Mouse (Mus musculus) limb, embryonic 14.5 days (tissue): ENCODE measurements around the gene Ccdc28a. TPM values are rescaled to one million over a fixed set of nuclear protein-coding genes. Genes with fewer than 3 reads are reported as not detected.

Source experiments
- ATAC-seq: fragments of 200-750 bp; cut with Nextera tagmentation; 2 replicates; pipeline ENCODE4 v1.8.0; 2017; ENCODE audit warnings: low read depth, moderate number of reproducible peaks, moderate TSS enrichment; ENCODE audit not compliant: low FRiP score
- DNase-seq: peaks from one replicate; pipeline ENCODE4 v3.0.0-alpha.2; 2015; ENCODE audit warnings: low spot score
- H3K27ac ChIP-seq: fragments of 300-500 bp; sonication (generic); replicated peaks from 2 replicates; pipeline ENCODE4 v1.5.1; 2014; ENCODE audit warnings: low read depth, mild to moderate bottlenecking, low read length, moderate library complexity, mixed read lengths
- H3K27me3 ChIP-seq: fragments of 300-500 bp; sonication (generic); 2 replicates; pipeline ENCODE4 v1.6.1; 2014; ENCODE audit warnings: low read length, mixed read lengths; ENCODE audit not compliant: control insufficient read depth, insufficient read depth
- H3K36me3 ChIP-seq: fragments of 300-500 bp; sonication (generic); 2 replicates; pipeline ENCODE4 v1.6.1; 2014; ENCODE audit warnings: mild to moderate bottlenecking, low read length, moderate library complexity, mixed read lengths; ENCODE audit not compliant: control insufficient read depth, insufficient read depth
- H3K4me1 ChIP-seq: fragments of 300-500 bp; sonication (generic); 2 replicates; pipeline ENCODE4 v1.6.1; 2014; ENCODE audit warnings: antibody characterized with exemption, low read length, mixed read lengths; ENCODE audit not compliant: control insufficient read depth, insufficient read depth
- H3K4me2 ChIP-seq: fragments of 300-500 bp; sonication (generic); replicated peaks from 2 replicates; pipeline ENCODE4 v1.6.1; 2014; ENCODE audit warnings: low read depth, mild to moderate bottlenecking, low read length, moderate library complexity; ENCODE audit not compliant: severe bottlenecking
- H3K4me3 ChIP-seq: fragments of 300-500 bp; sonication (generic); replicated peaks from 2 replicates; pipeline ENCODE4 v1.5.1; 2014; ENCODE audit warnings: low read length
- H3K9ac ChIP-seq: fragments of 300-500 bp; sonication (generic); 2 replicates; pipeline ENCODE4 v1.6.1; 2014; ENCODE audit warnings: mild to moderate bottlenecking, low read depth, low read length, moderate library complexity; ENCODE audit not compliant: severe bottlenecking
- H3K9me3 ChIP-seq: fragments of 300-500 bp; sonication (generic); 2 replicates; pipeline ENCODE4 v1.6.1; 2016; ENCODE audit warnings: low read length; ENCODE audit not compliant: control insufficient read depth
- POLR2A ChIP-seq: fragments of 200-500 bp; IDR thresholded peaks from 2 replicates; pipeline ENCODE4 v1.8.0; 2012; ENCODE audit warnings: inconsistent platforms, mild to moderate bottlenecking, moderate library complexity, borderline replicate concordance; ENCODE audit not compliant: insufficient read depth, insufficient read length; ENCODE audit errors: extremely low read depth
- WGBS: fragments of 180-500 bp; shearing (Covaris S2); extraction: QIAGEN DNeasy Blood & Tissue Kit; methylation state at CpG from one replicate; pipeline ENCODE4 v1.1.7; 2014; 5-methylcytosine and 5-hydroxymethylcytosine counted together
- polyA plus RNA-seq, 2 experiments: library from polyadenylated mRNA; depleted of rRNA in 1 of 2; stranded (reverse) in 1 of 2; unstranded in 1 of 2; fragments of >200 nt; fragmentation: Nextera tagmentation in 1 of 2; extraction: Ambion mirVana in 1 of 2; gene quantifications; 2 replicates each; pipeline versions ENCODE4 v1.2.1 to v1.2.3; 2012 to 2014

Gene Ccdc28a
- polyA plus RNA-seq, 2 experiments: 14.6 to 20.6 TPM

DNA sequence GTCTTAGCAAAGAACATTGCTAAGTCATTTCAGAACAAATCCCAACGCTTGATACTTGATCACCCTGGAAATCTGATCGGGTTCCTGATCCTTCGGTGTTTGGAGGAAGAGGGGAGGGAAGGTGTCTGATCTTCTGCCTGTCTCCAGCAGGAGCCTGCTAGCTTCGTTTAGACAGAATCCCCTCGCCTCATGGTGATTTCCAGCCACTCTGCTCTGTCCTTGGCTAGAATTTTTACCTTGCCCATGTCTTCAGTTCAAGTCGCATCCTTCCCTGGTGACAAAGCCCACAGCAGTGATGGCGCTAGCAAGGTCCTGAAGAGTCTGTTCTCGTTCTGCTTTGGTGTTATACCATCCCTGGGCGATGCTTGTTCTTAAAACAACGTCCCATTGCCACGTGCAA lies 40.6 kb downstream of the Ccdc28a start:
- H3K27ac ChIP-seq: no peak overlapping the region
- no peaks in the 10 kb centered on the region for H3K27me3 ChIP-seq
- TF ChIP-seq POLR2A: no peak
- peaks cover 4% of the 10 kb centered on the region for H3K4me1 ChIP-seq
- H3K9ac ChIP-seq: no peak overlapping the region
- WGBS: 71% methylated on average over 11 of the region's 11 CpGs
- DNase-seq (no peak), ATAC-seq (no peak)
- no peaks in the 10 kb centered on the region for H3K9me3 ChIP-seq
- H3K4me3 ChIP-seq: no peak overlapping the region
- H3K4me2 ChIP-seq: no peak overlapping the region
- no peaks in the 10 kb centered on the region for H3K36me3 ChIP-seq

DNA sequence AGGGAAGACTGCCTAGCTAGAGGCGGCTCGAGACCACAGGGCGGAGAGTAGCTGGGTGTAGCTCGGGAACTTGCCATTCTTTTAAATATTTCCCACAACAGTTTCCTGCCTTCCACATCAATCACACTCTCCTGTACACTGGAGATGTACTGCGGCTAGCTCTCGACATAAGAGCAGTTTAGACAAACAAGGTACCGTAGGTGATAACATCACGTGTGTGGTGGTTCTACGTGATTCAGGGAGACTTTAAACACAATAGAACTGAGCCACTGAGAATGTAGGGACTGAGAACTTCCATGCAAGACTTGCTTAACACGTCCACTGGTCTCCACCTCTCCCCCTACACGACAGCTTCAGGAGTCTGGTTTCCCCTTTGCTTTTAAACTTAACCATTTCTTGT lies 41.6 kb downstream of the Ccdc28a start:
- H3K4me2 ChIP-seq: no peak overlapping the region
- no peak for TF ChIP-seq POLR2A
- H3K4me3 ChIP-seq: no peak overlapping the region
- H3K9ac ChIP-seq: no peak overlapping the region
- WGBS: 73% methylated on average over 11 of the region's 11 CpGs
- no peak for DNase-seq
- H3K4me1 ChIP-seq: peaks cover 4% of the 10 kb centered on the region
- ATAC-seq: no peak
- no peaks in the 10 kb centered on the region for H3K27me3 ChIP-seq
- H3K9me3 ChIP-seq: no peaks in the 10 kb centered on the region
- H3K27ac ChIP-seq: no peak overlapping the region
- no peaks in the 10 kb centered on the region for H3K36me3 ChIP-seq

DNA sequence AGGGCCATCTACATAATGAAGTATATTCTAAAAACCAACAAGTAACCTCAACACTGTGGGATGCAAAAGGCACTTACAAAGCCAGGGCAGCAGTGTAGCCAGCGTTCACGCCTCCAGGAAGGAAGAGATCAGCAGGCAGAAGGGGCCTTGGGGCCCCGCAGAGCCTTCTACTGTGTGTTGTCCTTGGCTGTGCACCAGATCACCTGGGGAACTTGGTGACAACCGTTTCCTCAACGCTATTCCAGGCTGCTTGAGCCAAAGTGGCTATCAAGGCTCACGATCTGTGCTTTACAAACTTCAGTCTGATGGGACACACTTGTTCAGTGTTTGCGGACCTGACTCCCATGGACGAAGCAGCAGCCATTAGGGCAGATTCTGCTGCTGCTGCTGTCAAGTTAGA lies 43.1 kb downstream of the Ccdc28a start:
- no peak for DNase-seq

DNA sequence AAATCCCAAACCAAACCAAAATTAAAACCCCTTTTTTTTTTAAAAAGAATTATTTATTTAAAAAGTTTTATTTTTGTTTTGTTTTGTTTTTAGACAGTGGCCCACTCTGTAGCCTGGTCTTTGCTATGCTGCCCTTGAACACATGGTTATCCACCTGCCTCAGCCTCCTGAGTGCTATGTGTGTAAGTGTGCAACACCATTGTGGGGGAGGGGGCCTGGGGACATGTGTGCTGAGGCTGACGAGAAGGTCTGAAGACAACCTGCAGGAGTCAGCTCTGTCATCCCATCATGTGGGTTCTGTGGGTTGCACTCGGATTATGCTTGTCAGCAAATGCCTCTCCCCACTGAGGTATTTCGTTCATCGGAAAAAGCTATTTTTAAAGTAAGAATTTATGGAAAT lies 45.3 kb downstream of the Ccdc28a start:
- no peak for DNase-seq
- WGBS: 79% methylated on average over 4 of the region's 4 CpGs
- H3K27me3 ChIP-seq: no peaks in the 10 kb centered on the region
- no peak overlapping the region for H3K9ac ChIP-seq
- ATAC-seq: no peak
- no peak overlapping the region for H3K4me3 ChIP-seq
- TF ChIP-seq POLR2A: no peak
- peaks cover 4% of the 10 kb centered on the region for H3K4me1 ChIP-seq
- no peak overlapping the region for H3K4me2 ChIP-seq
- H3K9me3 ChIP-seq: no peaks in the 10 kb centered on the region
- no peaks in the 10 kb centered on the region for H3K36me3 ChIP-seq
- H3K27ac ChIP-seq: no peak overlapping the region

More for the DNA sequence above, 43.1 kb downstream of the Ccdc28a start:
- WGBS: 58% methylated on average over 8 of the region's 8 CpGs
- no peaks in the 10 kb centered on the region for H3K9me3 ChIP-seq
- H3K27ac ChIP-seq: no peak overlapping the region
- no peak for TF ChIP-seq POLR2A
- no peak overlapping the region for H3K4me2 ChIP-seq
- peaks cover 4% of the 10 kb centered on the region for H3K4me1 ChIP-seq
- H3K27me3 ChIP-seq: no peaks in the 10 kb centered on the region
- H3K4me3 ChIP-seq: no peak overlapping the region
- H3K36me3 ChIP-seq: no peaks in the 10 kb centered on the region
- H3K9ac ChIP-seq: no peak overlapping the region
- no peak for ATAC-seq

DNA sequence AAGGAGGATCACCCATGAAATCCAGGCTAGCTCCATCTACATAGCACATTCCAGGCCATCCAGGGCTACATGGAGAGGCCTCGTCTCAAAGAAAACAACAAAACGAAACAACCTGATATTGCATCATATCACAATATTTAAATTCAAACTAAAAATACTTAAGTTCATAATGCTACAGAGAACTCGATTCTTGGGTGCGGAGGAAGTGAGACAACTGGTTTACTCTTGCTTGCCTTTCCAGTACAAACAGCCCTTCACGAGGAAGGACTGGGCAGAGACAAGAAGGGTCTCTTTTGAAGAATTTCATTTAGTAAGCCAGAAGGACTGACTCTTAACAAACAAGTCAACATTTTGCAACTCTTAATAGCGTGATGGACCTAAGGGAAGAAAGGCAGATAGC lies 46.2 kb downstream of the Ccdc28a start:
- H3K4me3 ChIP-seq: no peak overlapping the region
- no peaks in the 10 kb centered on the region for H3K27me3 ChIP-seq
- no peaks in the 10 kb centered on the region for H3K36me3 ChIP-seq
- DNase-seq (no peak), ATAC-seq (no peak)
- peaks cover 4% of the 10 kb centered on the region; the same call in 1 of the 2 replicates for H3K4me1 ChIP-seq
- no peak overlapping the region for H3K9ac ChIP-seq
- H3K9me3 ChIP-seq: no peaks in the 10 kb centered on the region
- H3K4me2 ChIP-seq: no peak overlapping the region
- no peak overlapping the region for H3K27ac ChIP-seq
- TF ChIP-seq POLR2A: no peak
- 77% methylated on average over 6 of the region's 6 CpGs for WGBS

DNA sequence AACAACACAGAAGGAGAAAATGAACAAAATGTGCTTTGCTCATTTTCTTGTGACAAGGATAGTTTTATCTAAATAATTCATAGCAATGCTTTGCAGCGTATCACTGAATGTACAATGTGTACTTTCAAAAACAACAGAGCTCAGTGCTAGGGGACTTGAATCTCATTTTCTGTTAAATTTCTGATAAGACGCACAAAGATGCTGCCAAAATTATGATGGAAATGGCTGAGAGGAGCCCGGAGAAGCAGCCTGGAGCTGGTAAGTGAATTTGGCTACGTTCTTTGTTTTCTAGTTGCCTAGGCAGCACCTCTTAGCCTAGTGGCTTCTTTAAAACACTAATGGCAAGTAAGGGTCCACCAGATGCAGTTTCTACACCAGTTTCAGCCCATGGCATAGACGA lies 52.6 kb downstream of the Ccdc28a start:
- Histone ChIP-seq H3K4me2 (no peak overlapping the region), H3K4me3 (no peak overlapping the region), H3K27me3 (no peaks in the 10 kb centered on the region), H3K36me3 (no peaks in the 10 kb centered on the region), H3K9me3 (no peaks in the 10 kb centered on the region), H3K4me1 (no peaks in the 10 kb centered on the region), H3K27ac (no peak overlapping the region), H3K9ac (no peak overlapping the region)
- WGBS: 88% methylated on average over 5 of the region's 5 CpGs
- ATAC-seq: no peak
- TF ChIP-seq POLR2A: no peak
- DNase-seq: no peak
